Mouse (Mus musculus): Measurements from ENCODE around the gene Spice1.

Spice1 gene

DNA sequence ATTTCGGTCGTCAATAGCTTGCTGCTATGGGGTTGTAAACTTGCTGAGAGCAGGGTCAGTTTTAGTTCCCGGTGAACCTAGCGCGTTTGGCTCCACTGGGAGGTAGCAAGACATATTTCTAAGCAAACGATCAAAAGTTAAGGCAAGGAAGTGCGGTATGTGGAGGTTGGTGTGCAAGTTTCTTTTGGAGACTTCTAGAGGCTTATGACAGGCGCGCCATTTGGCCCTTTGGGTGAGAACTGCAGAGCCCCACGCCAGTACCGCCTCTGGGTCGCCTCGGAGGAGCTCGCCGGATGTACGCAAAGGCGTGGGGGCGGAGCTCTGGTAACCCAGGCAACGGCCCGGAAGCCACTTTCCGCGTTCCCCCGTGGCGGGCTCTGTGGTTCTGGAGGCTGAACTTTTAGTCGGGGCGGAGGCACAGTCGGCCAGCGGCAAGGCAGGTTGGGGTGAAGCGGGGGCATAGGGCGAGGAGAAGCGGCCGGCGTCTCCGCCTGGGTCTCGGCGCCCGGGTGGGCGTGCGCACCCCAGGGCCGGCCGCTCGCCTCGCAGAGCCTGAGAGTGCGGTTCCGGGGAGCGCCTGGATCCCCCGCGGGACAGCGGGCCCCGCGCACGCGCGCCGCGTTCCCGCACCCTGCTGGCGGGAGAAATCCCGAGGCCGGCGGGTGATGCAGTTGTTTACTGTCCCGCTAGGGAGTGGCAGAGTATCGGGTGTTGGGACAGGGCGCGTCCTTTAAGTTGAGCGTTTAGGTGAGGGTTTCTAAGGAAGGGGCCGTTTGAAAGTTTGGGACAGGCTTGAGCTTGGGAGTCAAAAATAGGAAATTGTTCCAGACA is at the start of gene Spice1:
TSS of gene Spice1 (plus strand) at position 51 of the 831 bp plus-strand sequence.
- peak; percentile 95 for DNase-seq

DNA sequence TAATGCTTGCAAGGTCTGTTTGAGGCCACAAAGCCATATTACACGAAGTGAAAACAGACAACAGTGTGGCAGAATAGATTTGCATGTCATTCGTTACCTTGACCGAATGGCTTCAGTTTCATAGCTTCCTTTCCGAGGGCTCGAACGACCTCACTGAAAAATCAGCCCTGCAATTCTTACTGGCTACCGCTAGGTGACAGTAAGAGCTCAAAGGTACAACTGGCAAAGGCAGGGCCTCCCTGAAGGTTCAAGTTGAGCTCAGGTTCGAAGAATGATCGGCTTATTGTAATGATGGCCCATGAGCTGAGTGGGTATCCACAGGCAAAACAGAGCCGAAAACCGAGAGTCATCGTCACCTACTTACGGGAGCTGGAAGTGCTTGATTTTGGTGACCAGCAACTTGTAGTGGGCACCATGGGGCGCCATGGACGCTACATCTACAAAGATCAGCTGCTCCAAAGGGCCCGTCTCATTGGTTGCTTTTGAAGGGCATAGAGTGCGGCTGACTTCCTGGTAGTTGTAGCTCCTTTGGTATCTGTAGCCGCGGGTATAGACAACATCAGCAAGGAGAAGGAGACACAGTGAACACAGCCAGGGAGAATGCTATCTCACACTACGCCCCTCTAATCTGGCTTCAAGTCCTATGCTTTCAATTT is 47.4 kb upstream of the Spice1 start:
- peak; percentile 5 for DNase-seq

DNA sequence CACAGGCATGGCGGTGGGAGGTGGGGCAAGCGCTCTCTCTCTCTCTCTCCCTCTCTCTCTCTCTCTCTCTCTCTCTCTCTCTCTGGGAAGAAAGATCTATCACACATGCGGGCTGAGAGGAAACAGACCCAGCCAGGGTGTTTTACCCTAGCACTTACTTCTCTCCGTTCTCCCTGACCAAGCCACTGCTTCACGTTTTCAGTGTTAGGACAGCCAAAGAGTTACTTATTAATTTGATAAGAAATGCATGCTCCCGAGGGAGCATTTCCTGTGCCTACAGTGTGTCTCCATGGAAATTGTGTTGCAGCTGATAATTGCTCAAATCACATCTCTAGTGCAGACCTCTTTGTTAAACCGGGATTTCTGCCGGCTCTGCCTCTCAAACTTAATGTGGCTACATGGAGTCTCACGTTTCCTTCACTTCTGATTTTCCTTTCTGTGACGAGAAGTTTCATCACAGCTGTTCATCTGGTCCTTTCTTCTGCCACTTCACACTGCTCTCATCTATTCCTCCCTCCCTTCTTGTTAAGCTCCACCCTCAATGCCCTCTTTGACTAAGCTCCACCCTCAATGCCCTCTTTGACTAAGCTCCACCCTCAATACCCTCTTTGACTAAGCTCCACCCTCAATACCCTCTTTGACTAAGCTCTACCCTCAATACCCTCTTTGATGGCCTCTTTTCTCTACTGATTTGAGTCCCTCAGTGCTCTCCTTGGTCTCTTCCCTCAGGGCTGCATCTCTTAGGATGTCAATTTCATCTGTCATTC is 44.6 kb upstream of the Spice1 start:
- DNase-seq: no peak

DNA sequence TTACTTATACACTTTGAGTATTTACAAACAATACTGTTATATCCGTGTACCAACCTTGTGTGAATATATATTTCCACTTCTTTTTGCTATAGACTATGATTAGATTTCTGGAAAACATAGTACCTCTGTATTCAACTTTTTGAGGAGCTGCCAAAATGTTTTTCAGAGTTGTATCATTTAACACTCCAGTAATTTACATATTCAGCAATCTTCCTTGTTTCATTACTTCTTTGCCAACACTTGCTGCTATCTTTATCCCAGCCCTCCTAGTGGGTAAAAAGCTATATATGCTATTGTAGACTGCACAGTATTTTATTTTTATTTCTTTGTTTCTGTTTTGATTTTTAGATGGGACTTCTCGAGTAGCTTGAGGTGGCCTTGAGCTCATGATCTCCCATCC is 43.1 kb upstream of the Spice1 start:
- DNase-seq: no peak

DNA sequence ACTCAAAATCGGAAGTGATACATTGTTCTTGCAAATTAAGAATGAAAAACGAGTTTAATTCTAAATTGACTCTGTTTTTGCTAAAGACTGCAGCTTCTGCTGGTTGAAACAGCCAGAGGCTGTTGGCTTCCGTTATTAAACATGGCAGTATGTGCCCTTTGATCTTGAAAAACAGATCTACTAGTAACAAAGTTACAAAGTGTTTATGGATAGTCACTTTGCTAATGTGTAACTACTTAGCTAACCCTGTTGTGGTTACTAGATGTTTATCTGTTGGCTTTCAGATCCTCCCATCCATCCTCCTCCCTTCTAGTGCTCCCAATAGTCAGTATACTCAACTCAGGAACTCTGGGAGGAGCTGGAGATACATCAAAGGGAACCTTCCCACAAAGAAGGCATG is 41.3 kb upstream of the Spice1 start:
- no peak for DNase-seq

DNA sequence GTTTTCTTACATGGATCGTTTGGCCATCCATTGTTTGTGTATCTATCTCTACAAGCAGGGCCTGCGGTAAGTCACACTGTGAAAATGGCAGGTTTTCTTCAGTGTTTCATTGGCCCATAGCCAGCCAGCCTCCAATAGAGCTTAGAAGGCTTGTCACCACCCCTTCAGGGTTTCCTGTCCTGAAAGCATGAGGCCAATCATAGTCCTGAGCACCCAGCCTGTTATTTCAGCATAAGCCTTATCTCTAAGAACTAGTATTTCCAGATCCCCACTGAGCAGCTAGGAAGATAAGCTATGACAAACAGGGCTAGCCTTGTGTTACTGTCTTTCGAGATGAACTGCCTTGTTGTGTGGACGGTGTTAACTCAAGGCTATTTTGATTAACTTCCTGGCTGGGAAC is 33.5 kb upstream of the Spice1 start:
- DNase-seq: peak; percentile 10

DNA sequence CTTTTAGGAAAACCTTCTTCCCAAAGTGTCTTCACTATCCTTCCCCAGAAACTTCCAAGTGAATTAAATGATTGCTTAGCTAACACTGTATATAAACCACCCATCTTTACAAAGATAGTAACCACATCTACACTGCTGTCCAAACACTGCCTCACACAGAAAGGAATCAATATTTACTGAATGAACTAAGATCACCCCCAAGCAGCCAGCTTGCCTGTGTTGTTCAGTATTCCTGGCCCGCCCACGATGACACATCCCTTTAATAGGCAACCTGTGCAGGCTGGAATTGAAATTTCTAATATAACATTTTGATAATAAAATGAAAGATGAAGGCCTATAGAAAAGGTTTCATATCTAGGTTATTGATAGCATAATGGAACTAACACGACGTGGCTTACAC is 30.6 kb upstream of the Spice1 start:
- no peak for DNase-seq

DNA sequence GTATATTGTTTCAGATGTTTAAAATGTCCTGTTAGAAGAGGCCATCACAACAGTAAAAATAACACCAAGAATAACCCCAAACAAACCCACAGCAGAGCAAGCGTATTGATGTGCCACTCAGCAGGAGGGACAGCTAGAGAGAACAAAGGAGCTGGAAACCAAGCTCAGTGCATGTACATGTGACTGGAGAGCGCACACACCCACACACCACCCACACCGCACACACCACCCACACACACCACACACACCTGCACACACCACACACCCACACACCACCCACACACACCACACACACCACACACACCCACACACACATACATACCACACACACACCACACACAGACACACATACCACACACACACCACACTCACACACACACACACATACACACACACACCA is 26.7 kb upstream of the Spice1 start:
- no peak for DNase-seq

DNA sequence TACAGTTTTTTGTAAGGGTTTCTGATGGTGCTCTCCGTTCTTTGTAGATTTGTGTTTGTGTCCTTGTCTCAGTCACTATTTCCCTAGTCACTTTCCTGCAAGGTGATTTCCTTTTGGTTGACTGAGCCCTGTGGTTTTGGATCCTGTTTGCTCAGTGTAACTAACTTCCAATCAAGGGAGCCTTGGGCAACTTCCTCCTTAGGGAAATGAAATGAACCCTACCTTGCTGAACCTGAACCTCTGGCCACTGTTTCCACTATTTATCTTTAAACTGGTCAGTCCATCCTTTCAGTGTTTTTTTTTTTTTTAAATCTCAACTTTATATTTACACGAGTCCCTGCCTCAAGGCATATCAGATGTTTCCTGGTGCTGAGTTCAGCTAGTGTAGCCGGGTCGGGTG is 18.3 kb upstream of the Spice1 start:
- no peak for DNase-seq

DNA sequence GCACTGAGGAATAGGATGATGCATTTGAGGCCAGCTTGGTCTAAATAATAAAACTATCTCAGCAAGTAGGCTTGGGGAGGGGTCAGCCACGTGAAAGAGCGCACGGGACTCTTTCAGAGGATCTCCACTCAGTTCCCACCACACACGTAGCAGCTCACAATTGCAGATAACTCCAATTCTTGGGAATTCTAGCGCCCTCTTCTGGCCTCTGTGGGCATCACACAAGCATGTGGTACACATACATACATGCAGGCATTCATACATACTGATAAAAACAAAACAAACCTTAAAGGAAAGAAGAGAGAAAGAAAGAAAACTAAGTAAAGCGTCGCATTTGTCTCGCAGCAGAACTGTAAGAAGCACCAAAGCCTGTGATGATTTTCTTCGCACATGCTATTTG is 16.3 kb upstream of the Spice1 start:
- DNase-seq: no peak

DNA sequence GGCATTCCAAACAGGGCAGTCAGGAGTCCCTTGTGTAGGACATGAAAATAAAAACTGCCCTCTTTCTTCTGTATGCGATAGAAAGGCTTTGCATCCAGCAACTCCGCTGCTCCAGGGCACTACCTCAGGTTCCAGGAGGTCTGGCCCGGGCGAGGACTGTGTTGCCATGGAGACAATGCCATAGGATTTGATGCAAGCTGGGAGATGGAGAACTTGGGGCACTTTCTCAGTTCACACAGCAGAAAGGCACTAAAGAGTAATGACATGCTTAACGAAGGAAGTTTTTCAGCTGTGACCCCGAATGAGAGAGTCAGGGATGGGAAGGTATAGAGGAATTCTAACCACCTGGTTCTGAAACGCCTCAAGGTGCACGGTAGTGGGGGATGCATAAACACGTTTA is 15.8 kb upstream of the Spice1 start:
- no peak for DNase-seq

DNA sequence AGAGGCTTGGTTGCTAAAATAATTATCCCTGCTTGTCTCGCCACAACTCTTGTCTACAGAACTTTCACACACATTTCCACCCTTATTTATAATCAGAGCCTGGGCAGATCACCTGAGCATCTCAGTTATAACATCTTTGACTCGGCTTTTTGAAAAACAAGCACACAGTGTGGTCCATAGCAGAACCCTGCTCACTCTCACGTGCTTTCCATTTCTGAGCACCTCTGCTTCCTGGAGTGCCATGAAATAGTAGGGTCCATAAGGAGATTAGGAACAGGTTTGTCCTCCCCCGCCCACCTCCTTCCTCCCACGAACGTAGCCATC is 15.3 kb upstream of the Spice1 start:
- DNase-seq: no peak

DNA sequence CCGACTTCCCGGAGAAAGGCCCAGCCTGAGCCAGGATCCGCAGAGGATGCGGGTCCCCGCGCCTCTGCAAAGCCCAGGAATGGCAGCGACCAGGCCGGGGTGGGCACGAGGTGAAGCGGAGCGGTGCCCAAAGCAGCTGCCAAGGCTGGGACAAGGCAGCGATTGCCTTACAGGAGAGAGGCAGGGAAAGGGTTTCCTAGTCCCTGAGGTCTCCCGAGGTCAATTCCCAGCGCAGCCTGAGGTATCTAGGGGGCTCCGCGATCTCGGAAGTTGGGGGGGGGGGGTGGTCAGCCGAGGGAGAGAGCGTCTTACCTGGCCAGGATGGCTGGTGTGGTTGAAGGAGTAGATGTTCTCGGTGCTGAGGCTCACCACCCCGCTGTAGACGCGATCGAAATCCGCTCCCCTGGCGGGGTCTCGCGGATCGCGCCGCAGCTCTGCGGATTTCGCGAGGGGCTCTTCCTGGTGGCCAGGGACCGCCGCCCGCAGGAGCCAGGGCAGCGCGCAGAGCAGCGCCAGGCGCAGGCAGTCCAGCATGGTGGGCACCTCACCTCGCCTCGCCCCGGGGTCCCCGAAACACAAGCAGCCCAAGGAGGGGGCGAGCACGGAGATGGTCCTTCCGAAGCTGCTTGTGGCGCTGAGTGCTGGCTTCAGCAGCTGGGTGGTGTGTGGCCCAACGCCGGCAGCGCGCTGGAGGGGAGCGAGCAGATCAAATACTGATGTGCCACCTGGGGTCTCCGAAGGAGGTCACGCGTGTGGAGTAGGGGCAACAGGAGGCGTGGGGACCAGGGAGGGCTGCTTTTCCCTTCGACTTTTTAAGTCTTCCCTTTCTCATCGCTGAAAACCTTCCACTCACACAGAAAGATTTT is 14.7 kb upstream of the Spice1 start:
- DNase-seq: no peak

DNA sequence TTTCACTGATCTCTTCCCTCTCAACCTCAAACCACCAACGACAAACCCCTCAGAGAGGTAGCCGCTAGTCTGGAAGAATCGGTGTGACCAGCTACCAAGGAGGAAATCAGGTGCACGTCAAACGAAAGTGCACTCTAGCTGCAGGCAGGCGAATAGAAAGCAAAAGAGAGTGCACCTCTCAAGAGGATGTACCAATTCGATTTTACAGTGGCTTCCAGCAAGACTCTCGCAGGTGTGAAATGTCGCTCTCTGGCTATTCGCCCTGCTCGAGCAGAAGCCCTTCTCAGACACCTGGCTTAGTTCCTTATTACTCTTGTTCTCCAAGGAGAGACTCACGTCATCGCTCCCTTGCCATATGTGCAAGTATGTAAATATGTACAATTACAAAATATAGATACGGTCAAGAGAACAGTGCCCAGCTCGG is 14.0 kb upstream of the Spice1 start, which contains the start of gene Sidt1:
TSS of gene Sidt1 (minus strand) at position 336 of the 424 bp plus-strand sequence.
- DNase-seq: no peak

DNA sequence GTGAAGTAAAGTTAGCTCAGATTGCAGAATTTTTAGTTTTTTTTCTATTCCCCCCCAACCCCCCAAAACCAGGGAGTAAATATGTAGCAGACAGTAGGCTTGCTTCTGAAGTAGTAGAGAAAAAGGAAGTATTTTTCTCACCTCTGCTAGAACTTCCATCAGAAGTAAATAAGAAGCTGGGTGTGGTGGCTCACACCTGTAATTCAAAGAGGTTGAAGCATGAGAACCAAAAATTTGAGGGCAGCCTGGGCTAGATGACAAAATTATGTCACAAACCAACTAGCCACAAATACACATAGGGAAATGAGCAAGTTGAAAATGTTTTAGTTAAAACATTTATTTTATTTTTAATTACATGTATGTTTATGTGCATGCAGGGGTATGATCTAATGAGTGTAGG is 9.4 kb upstream of the Spice1 start:
- no peak for DNase-seq

DNA sequence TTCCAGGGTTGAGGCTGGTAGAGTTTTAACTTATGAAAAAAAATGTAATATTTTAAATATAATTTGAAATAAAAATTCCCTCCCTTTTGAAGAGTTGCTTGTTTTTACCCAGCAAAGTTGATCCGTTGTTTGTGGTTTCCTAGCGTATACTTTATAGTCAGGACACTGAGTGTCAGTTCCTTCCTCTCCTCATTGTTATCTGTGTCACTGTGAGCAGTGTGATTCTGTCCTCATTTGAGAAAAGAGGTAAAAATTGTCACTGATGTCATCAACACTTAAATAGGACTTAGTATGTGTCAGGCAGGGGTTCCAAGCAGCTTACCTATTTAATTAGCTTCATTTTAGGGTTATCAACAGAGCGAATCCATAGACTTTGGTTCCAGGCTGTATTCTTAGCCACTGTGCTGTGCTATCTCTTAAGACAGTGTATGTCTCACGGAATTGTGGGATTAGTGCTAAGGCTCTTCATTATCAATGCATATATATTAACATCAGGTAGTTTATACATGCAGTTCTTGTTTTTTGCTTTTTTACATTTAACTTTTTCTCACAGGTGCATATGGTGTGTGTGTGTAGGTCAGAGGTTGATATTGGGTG is 3.0 kb downstream of the Spice1 start:
- no peak for DNase-seq

DNA sequence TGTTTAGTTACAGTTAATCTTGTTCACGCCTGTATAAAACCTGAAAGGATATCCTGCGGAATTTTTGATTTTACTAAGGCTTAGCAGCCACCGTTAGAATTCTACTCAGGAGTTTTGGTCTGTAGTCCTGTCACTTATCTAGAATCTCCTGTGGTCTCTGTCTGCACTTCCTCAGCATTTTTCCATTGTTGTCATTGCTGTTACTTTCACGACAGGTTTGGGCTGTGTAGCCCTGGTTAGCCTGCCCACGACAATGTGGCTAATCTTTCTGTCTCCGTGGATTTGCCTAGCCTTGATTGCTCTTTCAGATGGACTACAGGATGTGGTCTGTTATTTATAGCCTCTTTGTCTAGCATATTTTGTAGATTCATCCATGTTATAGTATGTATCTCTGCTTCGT is 9.4 kb downstream of the Spice1 start:
- no peak for DNase-seq

DNA sequence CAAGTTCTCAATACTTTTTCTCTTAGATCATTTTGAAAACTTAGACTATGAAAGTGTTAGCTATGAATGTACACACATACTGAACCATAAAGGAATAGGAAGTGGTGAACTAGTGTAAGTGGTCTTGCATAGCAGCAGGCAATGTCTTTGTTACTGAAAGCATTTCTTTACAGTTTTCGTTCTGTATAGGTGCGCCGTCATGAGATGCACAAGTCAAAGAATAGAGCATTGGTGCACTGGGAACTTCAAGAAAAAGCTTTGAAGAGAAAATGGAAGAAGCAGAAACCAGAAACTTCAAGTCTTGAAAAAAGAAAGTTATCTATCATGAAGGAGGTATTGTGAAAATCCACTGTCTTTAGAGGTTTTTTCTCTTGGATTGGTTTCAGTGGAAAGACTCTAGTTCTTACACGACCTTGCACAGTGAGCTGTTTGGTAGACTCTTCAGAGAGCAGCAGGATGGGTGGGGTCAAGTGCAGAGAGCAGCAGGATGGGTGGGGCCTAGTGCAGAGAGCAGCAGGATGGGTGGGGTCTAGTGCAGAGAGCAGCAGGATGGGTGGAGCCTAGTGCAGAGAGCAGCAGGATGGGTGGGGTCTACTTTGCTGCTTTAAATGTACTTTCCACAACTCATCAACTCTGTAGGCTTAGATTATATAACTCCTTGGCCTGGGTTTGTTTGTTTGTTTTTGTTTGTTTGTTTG is 10.8 kb downstream of the Spice1 start:
- peak; percentile 92 for DNase-seq

DNA sequence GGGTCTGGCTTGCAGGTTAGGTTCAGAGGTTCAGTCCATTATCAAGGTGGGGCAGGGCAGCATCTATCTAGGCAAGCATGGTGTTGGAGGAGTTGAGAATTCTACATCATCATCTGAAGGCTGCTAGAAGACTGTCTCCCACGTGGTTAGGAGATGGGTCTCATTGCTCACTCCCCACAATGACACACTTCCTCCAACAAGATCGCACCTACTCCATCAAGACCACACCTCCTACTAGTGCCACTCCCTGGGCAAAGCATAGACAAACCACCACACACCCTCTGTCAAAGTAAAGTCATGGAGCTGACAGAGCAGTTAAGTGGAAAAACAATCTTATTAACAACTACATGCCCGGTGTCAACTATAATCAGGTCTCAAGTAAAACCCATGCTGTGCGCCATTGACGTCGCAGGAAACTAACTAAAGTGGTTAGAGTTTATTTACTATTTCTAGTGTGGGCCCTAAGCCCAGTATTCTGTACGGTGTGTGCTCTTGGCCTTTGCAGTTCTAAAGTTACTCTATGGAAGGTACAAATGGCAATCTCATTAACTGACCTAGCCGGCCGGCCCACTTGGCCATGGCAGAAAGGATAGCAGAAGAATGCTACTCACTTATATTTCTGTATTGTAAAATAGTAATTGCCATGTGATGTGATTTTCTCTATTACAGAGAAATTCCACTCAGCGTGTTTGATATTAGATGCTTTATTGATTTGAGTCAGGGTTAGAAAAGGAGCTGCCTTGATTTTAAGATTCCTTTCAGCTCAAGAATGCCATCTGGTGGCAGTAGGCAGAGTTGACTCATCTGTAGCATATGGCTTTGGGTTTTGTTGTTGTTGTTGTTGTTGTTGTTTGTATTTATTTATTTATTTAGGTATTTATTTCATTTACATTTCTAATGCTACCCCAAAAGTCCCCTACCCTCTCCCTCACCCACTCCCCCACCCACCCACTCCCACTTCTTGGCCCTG is 15.3 kb downstream of the Spice1 start:
- no peak for DNase-seq

DNA sequence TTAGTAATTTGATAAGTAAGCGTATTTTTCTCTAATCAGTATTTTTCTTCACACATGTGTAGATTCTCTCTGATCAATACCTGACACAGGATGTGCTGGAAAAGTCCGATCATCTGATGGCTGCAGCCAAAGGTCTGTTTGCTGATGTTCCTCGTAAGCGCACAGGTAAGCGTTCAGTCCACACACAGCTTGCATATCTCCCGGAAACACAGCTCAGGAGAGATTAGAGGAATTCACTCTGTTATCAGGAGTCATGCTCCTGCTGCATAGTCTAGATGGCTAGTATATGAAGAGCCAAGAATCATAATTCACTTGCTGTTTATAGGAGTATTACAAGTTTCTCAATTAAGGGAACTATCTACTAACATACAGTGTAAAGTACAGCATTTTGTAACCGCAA is 18.6 kb downstream of the Spice1 start:
- DNase-seq: no peak

DNA sequence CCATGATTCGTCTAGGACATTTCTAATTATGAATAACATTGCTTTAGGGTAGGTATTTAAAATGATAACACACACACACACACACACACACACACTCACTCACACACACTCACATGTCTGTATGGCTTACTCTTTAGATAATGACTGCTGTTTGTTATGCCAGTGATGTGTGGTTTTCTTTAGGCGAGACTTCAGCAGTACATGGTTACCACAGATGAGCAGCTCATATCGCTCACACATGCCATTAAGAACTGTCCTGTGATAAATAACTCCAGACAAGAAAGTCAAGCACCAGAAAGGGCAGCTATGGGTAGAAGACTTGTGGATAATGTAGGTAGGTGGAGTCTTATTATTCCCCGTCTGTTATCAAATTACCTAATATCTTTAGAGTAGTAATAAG is 28.5 kb downstream of the Spice1 start:
- no peak for DNase-seq

Data from liver (tissue).